Mouse (Mus musculus) testis, postnatal 14 days (tissue): ENCODE data around the gene Tmed1.
"Not testable (repeated sequence)": the region's sequence is repeated elsewhere in the genome, so short reads cannot be mapped to it uniquely, and the experiment has no call there.

ENCODE experiments used
- DNase-seq: peaks from one replicate; pipeline ENCODE4 v3.0.0; 2021; ENCODE audit warnings: low spot score

Gene Tmed1

GRCm38 (mm10) chr9:21525937-21526633, 16.0 kb upstream of the Tmed1 start, which contains the start of gene AB124611:
Gene AB124611, plus strand, starts transcription at chr9:21526176.
- DNase-seq: no peak

- DNase-seq: peak; percentile 78
Observed at GRCm38 (mm10) chr9:21525142-21525936, 15.3 kb upstream of the Tmed1 start.

- not testable (repeated sequence) for DNase-seq
Observed at GRCm38 (mm10) chr9:21518690-21519089, 8.6 kb upstream of the Tmed1 start.

- no peak for DNase-seq
Observed at GRCm38 (mm10) chr9:21517947-21518495, 8.0 kb upstream of the Tmed1 start.

GRCm38 (mm10) chr9:21513466-21513865, 3.4 kb upstream of the Tmed1 start:
- DNase-seq: no peak

- no peak for DNase-seq
Observed at GRCm38 (mm10) chr9:21511052-21511451, 1.0 kb upstream of the Tmed1 start.

GRCm38 (mm10) chr9:21510689-21511015, 600 bp upstream of the Tmed1 start:
- DNase-seq: no peak

GRCm38 (mm10) chr9:21508871-21509404, 1.1 kb downstream of the Tmed1 start:
- DNase-seq: no peak

- no peak for DNase-seq
Observed at GRCm38 (mm10) chr9:21507753-21508430, 2.2 kb downstream of the Tmed1 start.

- no peak for DNase-seq
Observed at GRCm38 (mm10) chr9:21505767-21506166, 4.3 kb downstream of the Tmed1 start.

GRCm38 (mm10) chr9:21503352-21503751, 6.7 kb downstream of the Tmed1 start:
- no peak for DNase-seq

GRCm38 (mm10) chr9:21498284-21498902, 11.7 kb downstream of the Tmed1 start:
- DNase-seq: no peak

GRCm38 (mm10) chr9:21497664-21498063, 12.4 kb downstream of the Tmed1 start:
- no peak for DNase-seq

GRCm38 (mm10) chr9:21497050-21497542, 13.0 kb downstream of the Tmed1 start:
- DNase-seq: no peak

- DNase-seq: no peak
Observed at GRCm38 (mm10) chr9:21496308-21497049, 13.6 kb downstream of the Tmed1 start.

GRCm38 (mm10) chr9:21494726-21495125, 15.3 kb downstream of the Tmed1 start:
- no peak for DNase-seq

- no peak for DNase-seq
Observed at GRCm38 (mm10) chr9:21493907-21494306, 16.1 kb downstream of the Tmed1 start.

GRCm38 (mm10) chr9:21490696-21491095, 19.4 kb downstream of the Tmed1 start:
- no peak for DNase-seq

- not testable (repeated sequence) for DNase-seq
Observed at GRCm38 (mm10) chr9:21488246-21488645, 21.8 kb downstream of the Tmed1 start.

GRCm38 (mm10) chr9:21484065-21484464, 26.0 kb downstream of the Tmed1 start:
- DNase-seq: no peak

GRCm38 (mm10) chr9:21477707-21478106, 32.3 kb downstream of the Tmed1 start:
- no peak for DNase-seq
